Mouse (Mus musculus): ENCODE results near the gene Gm26602. TPM values are rescaled to one million over a fixed set of nuclear protein-coding genes. Genes with fewer than 3 reads are reported as not detected.

The Gm26602 gene
- total RNA-seq, 1 experiment = 2.3 TPM

- no peak overlapping the region for H3K9ac ChIP-seq (ENCODE audit: insufficient read depth, low read depth, low read length, poor library complexity, severe bottlenecking)
- no peak for DNase-seq (ENCODE audit: low read depth, low spot score)
- H3K27ac ChIP-seq (ENCODE audit: insufficient read depth, low read depth, low read length, poor library complexity, severe bottlenecking) = no peak overlapping the region
- no peak overlapping the region for H3K4me3 ChIP-seq (ENCODE audit: insufficient read depth in 1 of 2, low read depth in 1 of 2, low read length in 2 of 2, poor library complexity in 1 of 2, severe bottlenecking in 1 of 2)
- peaks cover 39% of the 10 kb centered on the region for H3K36me3 ChIP-seq (ENCODE audit: control insufficient read depth, insufficient read depth, low read length, poor library complexity, severe bottlenecking)
- H3K4me1 ChIP-seq (ENCODE audit: control insufficient read depth in 2 of 2, insufficient read depth in 2 of 2, low read length in 2 of 2, poor library complexity in 1 of 2) = peaks cover 0 to 20% of the 10 kb centered on the region in 2 experiments; a peak in 1 of 4 replicates
- H3K9me3 ChIP-seq (ENCODE audit: control insufficient read depth, insufficient read depth, low read depth, low read length) = no peaks in the 10 kb centered on the region
- in situ Hi-C loops (cut with MboI; ENCODE audit: low sequenced_read_pairs in 2 of 2, unreplicated experiment in 2 of 2) = no loop called here
- TF ChIP-seq CHD2 (IDR thresholded peaks at IDR 0.05; ENCODE audit: low read depth, low read length) (no peak; the same call in 1 of the 2 replicates), ZNF384 (IDR thresholded peaks at IDR 0.05; ENCODE audit: low read depth, low read length) (no peak), MAFK (IDR thresholded peaks at IDR 0.05; ENCODE audit: insufficient read depth, low read depth, low read length) (no peak), HCFC1 (IDR thresholded peaks at IDR 0.05; ENCODE audit: borderline replicate concordance, insufficient read depth, low read length) (no peak), ZC3H11A (IDR thresholded peaks at IDR 0.05; ENCODE audit: borderline replicate concordance, low read depth, low read length) (no peak)
Observed at GRCm38 (mm10) chr10:79864351-79865188, 46.1 kb upstream of the Gm26602 start.

GRCm38 (mm10) chr10:79865189-79865601 is 45.5 kb upstream of the Gm26602 start:
- DNase-seq (ENCODE audit: low read depth, low spot score) = no peak
- Histone ChIP-seq H3K4me1 (ENCODE audit: control insufficient read depth in 2 of 2, insufficient read depth in 2 of 2, low read length in 2 of 2, poor library complexity in 1 of 2) (peaks cover 0 to 15% of the 10 kb centered on the region in 2 experiments; a peak in 1 of 4 replicates), H3K36me3 (ENCODE audit: control insufficient read depth, insufficient read depth, low read length, poor library complexity, severe bottlenecking) (peaks cover 33% of the 10 kb centered on the region), H3K27ac (ENCODE audit: insufficient read depth, low read depth, low read length, poor library complexity, severe bottlenecking) (no peak overlapping the region), H3K9me3 (ENCODE audit: control insufficient read depth, insufficient read depth, low read depth, low read length) (no peaks in the 10 kb centered on the region), H3K4me3 (ENCODE audit: insufficient read depth in 1 of 2, low read depth in 1 of 2, low read length in 2 of 2, poor library complexity in 1 of 2, severe bottlenecking in 1 of 2) (no peak overlapping the region), H3K9ac (ENCODE audit: insufficient read depth, low read depth, low read length, poor library complexity, severe bottlenecking) (no peak overlapping the region)
- TF ChIP-seq MAFK (IDR thresholded peaks at IDR 0.05; ENCODE audit: insufficient read depth, low read depth, low read length) = no peak
- TF ChIP-seq HCFC1 (IDR thresholded peaks at IDR 0.05; ENCODE audit: borderline replicate concordance, insufficient read depth, low read length) = no peak
- 0 out of 2 replicates have a peak, but pooled peaks have one; percentile 2 for TF ChIP-seq CHD2 (IDR thresholded peaks at IDR 0.05; ENCODE audit: low read depth, low read length)
- TF ChIP-seq ZC3H11A (IDR thresholded peaks at IDR 0.05; ENCODE audit: borderline replicate concordance, low read depth, low read length) = no peak
- TF ChIP-seq ZNF384 (IDR thresholded peaks at IDR 0.05; ENCODE audit: low read depth, low read length) = no peak
- in situ Hi-C loops (cut with MboI; ENCODE audit: low sequenced_read_pairs in 2 of 2, unreplicated experiment in 2 of 2) = no loop called here

- no peak overlapping the region for H3K27ac ChIP-seq (ENCODE audit: insufficient read depth, low read depth, low read length, poor library complexity, severe bottlenecking)
- TF ChIP-seq HCFC1 (IDR thresholded peaks at IDR 0.05; ENCODE audit: borderline replicate concordance, insufficient read depth, low read length) (no peak), CHD2 (IDR thresholded peaks at IDR 0.05; ENCODE audit: low read depth, low read length) (no peak)
- H3K9ac ChIP-seq (ENCODE audit: insufficient read depth, low read depth, low read length, poor library complexity, severe bottlenecking) = no peak overlapping the region
- DNase-seq (ENCODE audit: low read depth, low spot score) = no peak
- in situ Hi-C loops (cut with MboI; ENCODE audit: low sequenced_read_pairs in 2 of 2, unreplicated experiment in 2 of 2) = no loop called here
- H3K4me3 ChIP-seq (ENCODE audit: insufficient read depth in 1 of 2, low read depth in 1 of 2, low read length in 2 of 2, poor library complexity in 1 of 2, severe bottlenecking in 1 of 2) = no peak overlapping the region
- H3K36me3 ChIP-seq (ENCODE audit: control insufficient read depth, insufficient read depth, low read length, poor library complexity, severe bottlenecking) = peaks cover 26% of the 10 kb centered on the region
- H3K9me3 ChIP-seq (ENCODE audit: control insufficient read depth, insufficient read depth, low read depth, low read length) = no peaks in the 10 kb centered on the region
- peaks cover 0 to 10% of the 10 kb centered on the region in 2 experiments; a peak in 1 of 4 replicates for H3K4me1 ChIP-seq (ENCODE audit: control insufficient read depth in 2 of 2, insufficient read depth in 2 of 2, low read length in 2 of 2, poor library complexity in 1 of 2)
Observed at GRCm38 (mm10) chr10:79865801-79866295, 44.8 kb upstream of the Gm26602 start.

- H3K4me3 ChIP-seq (ENCODE audit: insufficient read depth in 1 of 2, low read depth in 1 of 2, low read length in 2 of 2, poor library complexity in 1 of 2, severe bottlenecking in 1 of 2) = no peak overlapping the region
- H3K36me3 ChIP-seq (ENCODE audit: control insufficient read depth, insufficient read depth, low read length, poor library complexity, severe bottlenecking) = peaks cover 19% of the 10 kb centered on the region
- no peaks in the 10 kb centered on the region for H3K9me3 ChIP-seq (ENCODE audit: control insufficient read depth, insufficient read depth, low read depth, low read length)
- DNase-seq (ENCODE audit: low read depth, low spot score) = no peak
- H3K27ac ChIP-seq (ENCODE audit: insufficient read depth, low read depth, low read length, poor library complexity, severe bottlenecking) = no peak overlapping the region
- no peak overlapping the region for H3K9ac ChIP-seq (ENCODE audit: insufficient read depth, low read depth, low read length, poor library complexity, severe bottlenecking)
- in situ Hi-C loops (cut with MboI; ENCODE audit: low sequenced_read_pairs in 2 of 2, unreplicated experiment in 2 of 2) = no loop called here
- H3K4me1 ChIP-seq (ENCODE audit: control insufficient read depth in 2 of 2, insufficient read depth in 2 of 2, low read length in 2 of 2, poor library complexity in 1 of 2) = peaks cover 0 to 5% of the 10 kb centered on the region in 2 experiments; a peak in 1 of 4 replicates
- TF ChIP-seq ZC3H11A (IDR thresholded peaks at IDR 0.05; ENCODE audit: borderline replicate concordance, low read depth, low read length) (no peak), HCFC1 (IDR thresholded peaks at IDR 0.05; ENCODE audit: borderline replicate concordance, insufficient read depth, low read length) (no peak), ZNF384 (IDR thresholded peaks at IDR 0.05; ENCODE audit: low read depth, low read length) (no peak), CHD2 (IDR thresholded peaks at IDR 0.05; ENCODE audit: low read depth, low read length) (no peak), MAFK (IDR thresholded peaks at IDR 0.05; ENCODE audit: insufficient read depth, low read depth, low read length) (no peak)
Observed at GRCm38 (mm10) chr10:79866601-79867000, 44.1 kb upstream of the Gm26602 start.

All from ES-E14 (cell line).